ENCODE assay signal across 9 mouse cellular contexts in the genomic region with DNA sequence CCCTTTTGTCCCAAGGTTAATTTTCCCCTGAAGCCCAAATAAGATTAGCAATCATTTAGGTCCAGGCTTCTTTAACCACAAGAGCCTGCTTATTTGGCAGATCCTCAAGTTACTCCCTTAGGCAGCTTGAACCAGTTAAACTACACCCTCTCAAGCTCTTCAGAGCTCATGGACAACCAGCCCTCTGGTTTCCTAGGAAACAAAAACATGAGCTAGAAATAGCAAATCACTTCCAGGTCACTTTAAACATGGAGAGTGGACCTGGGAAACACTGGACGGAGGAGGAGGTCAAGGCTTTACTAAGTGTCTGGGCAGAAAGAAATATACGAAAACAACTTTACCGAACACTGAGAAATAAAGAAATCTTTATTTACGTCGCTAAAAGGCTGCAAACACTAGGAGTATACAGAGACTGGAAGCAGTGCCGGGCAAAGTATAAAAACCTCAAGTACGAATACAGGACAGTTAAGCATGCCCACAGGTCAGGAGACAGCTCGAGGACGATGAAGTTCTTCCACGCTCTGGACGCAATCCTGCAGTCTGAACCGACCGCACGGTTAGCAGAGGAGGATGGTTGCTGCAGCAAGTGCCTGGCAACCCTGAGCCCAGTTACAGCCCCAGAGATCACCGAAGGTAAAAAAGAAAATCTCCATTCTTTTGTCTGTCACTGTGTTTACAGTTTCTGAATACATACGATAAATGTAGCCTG. TPM values are rescaled to one million over a fixed set of nuclear protein-coding genes. Genes with fewer than 3 reads are reported as not detected.
DNase-seq lines count a peak whose midpoint lies in the region; ATAC-seq and TF ChIP-seq lines count a peak whose summit lies in the region.
"Had no signal": no experiment of that assay in that cellular context is flagged by ENCODE, and none has a peak within 500 bp of the region (broad histone marks: within the 10 kb centered on the region; RNA-seq: fewer than 3 reads in every experiment).

No protein-coding gene starts in this region.

- peak; percentile 30 for DNase-seq in adrenal gland, postnatal 10 days
- DNase-seq in adrenal gland, postnatal 4 days (ENCODE audit: low spot score in 2 of 2) = no peak
- no peak for DNase-seq in liver, postnatal 0 days
- DNase-seq in liver, embryonic 11.5 days (ENCODE audit: low spot score) = no peak
- DNase-seq in heart, postnatal 10 days = peak; percentile 63 to 69
- peak; percentile 84 for DNase-seq in lung, postnatal 25 days (ENCODE audit: low spot score)
- no peak for DNase-seq in right cerebral cortex, postnatal 4 days

- H3K27me3 ChIP-seq in liver, postnatal 0 days (ENCODE audit: insufficient read depth, low read length) = no peaks in the 10 kb centered on the region
- H3K27me3 ChIP-seq in liver, embryonic 11.5 days (replicated peaks; ENCODE audit: control insufficient read depth, insufficient read depth, low read length) = no peaks in the 10 kb centered on the region
- H3K27me3 ChIP-seq: megakaryocyte, embryonic 14.5 days had no signal

- intact Hi-C loops in heart, postnatal 10 days (cut with DNase I) = no loop called here

- no peak for TF ChIP-seq CTCF in liver, postnatal 0 days (IDR thresholded peaks at IDR 0.05; ENCODE audit: low read depth)

- 84% methylated on average over 16 of the region's 16 CpGs for WGBS in liver, postnatal 0 days (ENCODE audit: insufficient replicate concordance)
- 87% methylated on average over 16 of the region's 16 CpGs for whole genome bisulfite sequencing in liver, embryonic 11.5 days

- peaks cover 30% of the 10 kb centered on the region for H3K36me3 ChIP-seq in liver, postnatal 0 days (replicated peaks; ENCODE audit: insufficient read depth, low read length)
- H3K36me3 ChIP-seq in liver, embryonic 11.5 days (ENCODE audit: control insufficient read depth, insufficient read depth, low read length) = peaks cover 26% of the 10 kb centered on the region

- H3K4me2 ChIP-seq in liver, postnatal 0 days (ENCODE audit: low read depth, low read length) = no peak overlapping the region
- H3K4me2 ChIP-seq in liver, embryonic 11.5 days = no peak overlapping the region

- no peaks in the 10 kb centered on the region for H3K4me1 ChIP-seq in liver, postnatal 0 days (ENCODE audit: insufficient read depth)
- H3K4me1 ChIP-seq in liver, embryonic 11.5 days (replicated peaks; ENCODE audit: control insufficient read depth, insufficient read depth, low read length) = peaks cover 10% of the 10 kb centered on the region

- H3K9ac ChIP-seq in liver, postnatal 0 days (replicated peaks) = no peak overlapping the region
- H3K9ac ChIP-seq in liver, embryonic 11.5 days (ENCODE audit: low read depth, low read length) = no peak overlapping the region

- ATAC-seq in liver, postnatal 0 days = no peak
- ATAC-seq in liver, embryonic 11.5 days (replicated peaks; ENCODE audit: low FRiP score) = no peak
- no peak for ATAC-seq in erythroid progenitor cell, adult 5-6 weeks (replicated peaks; ENCODE audit: low FRiP score, poor library complexity, severe bottlenecking)

- TF ChIP-seq EP300 in liver, postnatal 0 days (IDR thresholded peaks at IDR 0.05; ENCODE audit: low read depth) = no peak

- H3K9me3 ChIP-seq in liver, postnatal 0 days (ENCODE audit: low read length) = no peaks in the 10 kb centered on the region; the same call in 1 of the 2 replicates
- no peaks in the 10 kb centered on the region for H3K9me3 ChIP-seq in liver, embryonic 11.5 days (ENCODE audit: control insufficient read depth, low read length)
- H3K9me3 ChIP-seq: megakaryocyte, embryonic 14.5 days had no signal

- H3K27ac ChIP-seq in liver, postnatal 0 days (ENCODE audit: low read depth) = 0 out of 2 replicates have a peak overlapping the region, but pooled peaks have one; percentile 1
- no peak overlapping the region for H3K27ac ChIP-seq in liver, embryonic 11.5 days (ENCODE audit: low read depth, low read length)

- H3K4me3 ChIP-seq in liver, postnatal 0 days (ENCODE audit: low read depth, low read length) = no peak overlapping the region
- H3K4me3 ChIP-seq in liver, embryonic 11.5 days (ENCODE audit: low read depth, low read length) = no peak overlapping the region

RNA-seq across cellular contexts. Expression of gene Paics, which starts 22.8 kb away (rescaled TPM):
- total RNA-seq in adrenal gland, postnatal 10 days (2021) = 100 to 1,000 TPM; 193 to 202 TPM
- 100 to 1,000 TPM; 227 to 231 TPM for total RNA-seq in adrenal gland, postnatal 4 days (2021)
- 95.3 and 111 TPM in 2 replicates for polyA plus RNA-seq in liver, postnatal 0 days (2015; fragmentation: Nextera tagmentation; extraction: Ambion mirVana)
- polyA plus RNA-seq in liver, embryonic 11.5 days (2014; fragmentation: Nextera tagmentation; extraction: Ambion mirVana) = 357 and 393 TPM in 2 replicates
- total RNA-seq in heart, postnatal 10 days (2021) = 100 to 1,000 TPM; 166 to 168 TPM
- 105 and 119 TPM in 2 replicates for total RNA-seq in erythroid progenitor cell, adult 5-6 weeks (2015; ENCODE audit: low replicate concordance)
- 75.2 and 130 TPM in 2 replicates for total RNA-seq in erythroid progenitor cell, adult 5-6 weeks (2017; ENCODE audit: low replicate concordance)

RNA-seq across cellular contexts. Expression of gene Aasdh, which starts 23.0 kb away (rescaled TPM):
- 10 to 100 TPM; 17.4 to 25.7 TPM for total RNA-seq in adrenal gland, postnatal 10 days (2021)
- total RNA-seq in adrenal gland, postnatal 4 days (2021) = 10 to 100 TPM; 23.0 to 25.4 TPM
- 5.1 and 5.3 TPM in 2 replicates for polyA plus RNA-seq in liver, postnatal 0 days (2015; fragmentation: Nextera tagmentation; extraction: Ambion mirVana)
- 17.1 and 20.7 TPM in 2 replicates for polyA plus RNA-seq in liver, embryonic 11.5 days (2014; fragmentation: Nextera tagmentation; extraction: Ambion mirVana)
- total RNA-seq in heart, postnatal 10 days (2021) = 10 to 100 TPM; 10.1 to 14.4 TPM
- 2.5 and 24.9 TPM in 2 replicates for total RNA-seq in erythroid progenitor cell, adult 5-6 weeks (2015; ENCODE audit: low replicate concordance)
- total RNA-seq in erythroid progenitor cell, adult 5-6 weeks (2017; ENCODE audit: low replicate concordance) = 6.3 and 12.6 TPM in 2 replicates

RNA-seq across cellular contexts. Expression of gene Ppat, which starts 23.1 kb away (rescaled TPM):
- 10 to 100 TPM; 22.4 to 27.0 TPM for total RNA-seq in adrenal gland, postnatal 10 days (2021)
- 10 to 100 TPM; 41.2 to 43.4 TPM for total RNA-seq in adrenal gland, postnatal 4 days (2021)
- 14.9 and 17.6 TPM in 2 replicates for polyA plus RNA-seq in liver, postnatal 0 days (2015; fragmentation: Nextera tagmentation; extraction: Ambion mirVana)
- polyA plus RNA-seq in liver, embryonic 11.5 days (2014; fragmentation: Nextera tagmentation; extraction: Ambion mirVana) = 73.0 and 87.1 TPM in 2 replicates
- 10 to 100 TPM; 14.6 to 15.9 TPM for total RNA-seq in heart, postnatal 10 days (2021)
- 6.8 and 12.2 TPM in 2 replicates for total RNA-seq in erythroid progenitor cell, adult 5-6 weeks (2015; ENCODE audit: low replicate concordance)
- 15.1 and 17.4 TPM in 2 replicates for total RNA-seq in erythroid progenitor cell, adult 5-6 weeks (2017; ENCODE audit: low replicate concordance)

RNA-seq across cellular contexts. Expression of gene Srp72, which starts 46.2 kb away (rescaled TPM):
- 100 to 1,000 TPM; 128 to 131 TPM for total RNA-seq in adrenal gland, postnatal 10 days (2021)
- total RNA-seq in adrenal gland, postnatal 4 days (2021) = 100 to 1,000 TPM; 149 to 166 TPM
- polyA plus RNA-seq in liver, postnatal 0 days (2015; fragmentation: Nextera tagmentation; extraction: Ambion mirVana) = 34.4 TPM in 2 replicates
- 89.7 and 90.0 TPM in 2 replicates for polyA plus RNA-seq in liver, embryonic 11.5 days (2014; fragmentation: Nextera tagmentation; extraction: Ambion mirVana)
- 10 to 100 TPM; 74.0 to 75.6 TPM for total RNA-seq in heart, postnatal 10 days (2021)
- total RNA-seq in erythroid progenitor cell, adult 5-6 weeks (2015; ENCODE audit: low replicate concordance) = 41.4 and 41.5 TPM in 2 replicates
- 28.4 and 102 TPM in 2 replicates for total RNA-seq in erythroid progenitor cell, adult 5-6 weeks (2017; ENCODE audit: low replicate concordance)

Comparison
In these comparisons a context has a peak if more than half of its experiments do, and no peak if none do; other contexts are left out.
1. DNase-seq: peak in adrenal gland, postnatal 10 days (single experiment), heart, postnatal 10 days (2 of 2) and lung, postnatal 25 days (single experiment); none in adrenal gland, postnatal 4 days (0 of 2), liver, postnatal 0 days (single experiment), liver, embryonic 11.5 days (single experiment) and right cerebral cortex, postnatal 4 days (single experiment).